Mouse (Mus musculus) splenic B cell, adult 2 months (primary cell): Measurements from ENCODE around the gene Efs.

ENCODE experiments used
- DNase-seq: peaks from one replicate; pipeline ENCODE4 v3.0.0-alpha.2; 2011; ENCODE audit warnings: low read depth, low spot score
- H3K27me3 ChIP-seq: 2 replicates; pipeline ENCODE4 v1.6.1; 2012; ENCODE audit warnings: mild to moderate bottlenecking, low read length, moderate library complexity, mixed read lengths; ENCODE audit not compliant: control insufficient read depth, poor library complexity, insufficient read depth, severe bottlenecking
- H3K36me3 ChIP-seq: 2 replicates; pipeline ENCODE4 v1.6.1; 2012; ENCODE audit warnings: mild to moderate bottlenecking, low read length, moderate library complexity, mixed read lengths; ENCODE audit not compliant: control insufficient read depth, poor library complexity, insufficient read depth, severe bottlenecking

The Efs gene

DNA sequence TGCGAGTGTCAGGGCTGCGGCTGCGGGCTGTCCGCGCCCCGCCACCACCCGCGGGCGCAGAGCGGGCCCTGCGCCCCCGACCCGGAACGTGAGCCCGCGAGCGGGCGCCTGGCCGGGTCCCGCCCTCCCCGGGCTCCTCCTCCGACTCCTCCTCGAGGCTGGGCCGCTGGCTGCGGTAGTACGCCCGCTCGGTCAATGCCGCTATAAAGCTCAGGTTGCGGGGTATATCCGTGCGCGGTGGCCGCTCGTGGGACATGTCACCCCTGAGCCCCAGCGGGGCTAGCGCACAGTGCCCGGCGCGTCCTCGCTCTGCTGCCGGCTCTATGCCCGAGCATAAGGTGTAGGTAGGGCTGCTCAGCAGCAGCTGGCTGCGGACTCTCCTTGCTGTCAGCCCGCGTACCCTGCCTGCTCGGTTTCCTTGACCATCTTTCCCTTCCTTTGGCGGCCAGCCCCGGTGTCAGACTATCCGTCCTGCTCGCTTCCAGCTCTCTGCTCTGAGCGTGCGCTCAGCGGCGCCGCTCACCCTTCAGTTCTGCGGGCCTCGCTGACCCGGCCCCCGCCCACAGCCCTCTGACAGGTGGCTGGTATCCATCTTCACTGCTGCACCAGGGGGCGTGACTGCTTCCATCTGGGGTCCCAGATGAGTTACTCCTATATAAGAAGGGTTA, 48.7 kb downstream of the Efs start, which contains the start of gene Ppp1r3e:
TSS of gene Ppp1r3e (minus strand) at position 503 of the 668 bp plus-strand sequence.
- peak; percentile 58 for DNase-seq
- H3K36me3 ChIP-seq: no peaks in the 10 kb centered on the region
- no peaks in the 10 kb centered on the region for H3K27me3 ChIP-seq

DNA sequence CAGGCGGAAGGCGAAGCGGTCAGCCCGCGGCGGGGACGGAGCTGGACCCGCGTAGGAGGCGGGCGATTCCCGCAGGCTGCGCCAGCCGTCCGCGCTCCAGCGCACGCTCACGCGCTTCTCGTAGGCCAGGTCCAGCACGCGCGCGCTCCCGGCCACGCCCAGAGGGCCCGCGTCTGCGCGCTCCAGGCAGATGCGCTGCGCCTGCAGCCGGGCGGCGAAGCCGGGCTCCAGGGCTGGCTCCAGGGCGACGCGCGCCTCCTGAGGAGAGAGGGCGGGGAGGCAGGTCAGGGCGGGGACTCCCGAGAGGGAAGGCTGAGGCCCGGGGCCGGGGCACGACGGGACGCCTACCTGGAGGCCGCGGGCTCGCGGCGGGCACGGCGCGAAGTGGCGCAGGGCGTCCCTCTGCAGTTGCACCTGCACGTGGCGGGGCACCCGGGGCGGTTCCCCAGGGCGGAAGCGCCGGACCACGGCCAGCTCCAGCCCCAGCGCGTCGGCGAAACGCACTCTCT, 49.3 kb downstream of the Efs start:
- H3K27me3 ChIP-seq: no peaks in the 10 kb centered on the region
- peak; percentile 73 for DNase-seq
- no peaks in the 10 kb centered on the region for H3K36me3 ChIP-seq

GRCm38 (mm10) chr14:54875844-54876538, 49.9 kb downstream of the Efs start:
- no peaks in the 10 kb centered on the region for H3K27me3 ChIP-seq
- DNase-seq: peak; percentile 14
- no peaks in the 10 kb centered on the region for H3K36me3 ChIP-seq

GRCm38 (mm10) chr14:54874165-54874564, 51.8 kb downstream of the Efs start:
- H3K27me3 ChIP-seq: no peaks in the 10 kb centered on the region
- DNase-seq: no peak
- no peaks in the 10 kb centered on the region for H3K36me3 ChIP-seq

DNA sequence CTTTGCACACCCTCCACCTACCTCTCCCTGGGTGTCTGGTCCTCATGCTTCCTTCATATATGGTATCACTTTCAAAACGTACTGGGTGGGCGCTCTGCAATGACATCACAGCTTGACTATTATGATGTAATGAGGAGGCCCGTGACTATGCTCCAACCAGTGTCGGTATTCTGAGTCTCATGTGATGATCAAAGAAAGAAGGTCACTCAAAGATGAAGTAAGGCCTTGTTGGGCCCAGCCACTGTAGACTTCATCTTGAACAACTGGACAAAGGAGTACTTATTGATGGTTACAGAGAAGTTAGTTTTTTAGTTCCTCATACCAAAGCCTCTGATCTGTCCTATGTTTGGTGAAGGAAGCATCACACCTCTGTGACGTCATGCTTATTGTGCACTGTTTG, 55.1 kb downstream of the Efs start, which contains the start of gene Homez:
TSS of gene Homez (minus strand) at position 101 of the 400 bp plus-strand sequence.
- no peak for DNase-seq
- no peaks in the 10 kb centered on the region for H3K36me3 ChIP-seq
- no peaks in the 10 kb centered on the region for H3K27me3 ChIP-seq

DNA sequence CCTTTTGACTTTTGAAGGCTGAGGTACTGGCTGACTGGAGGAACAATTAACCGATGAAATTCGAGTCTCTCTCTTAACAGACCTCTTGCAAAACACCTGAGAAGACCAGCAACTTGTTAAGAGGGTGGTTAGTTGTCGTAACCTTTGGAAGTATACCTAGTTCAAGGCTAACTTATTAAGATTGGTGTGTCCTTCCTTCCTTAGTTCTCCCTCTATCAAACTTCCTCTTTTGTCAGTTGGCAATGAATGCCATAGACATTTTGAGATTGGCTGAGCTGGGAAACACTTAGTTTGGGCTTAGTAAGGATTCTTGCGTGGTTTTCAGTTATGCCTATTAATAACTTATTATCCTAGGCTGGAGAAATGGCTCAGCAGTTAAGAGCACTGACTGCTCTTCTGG, 57.9 kb downstream of the Efs start:
- no peaks in the 10 kb centered on the region for H3K36me3 ChIP-seq
- H3K27me3 ChIP-seq: no peaks in the 10 kb centered on the region
- no peak for DNase-seq

DNA sequence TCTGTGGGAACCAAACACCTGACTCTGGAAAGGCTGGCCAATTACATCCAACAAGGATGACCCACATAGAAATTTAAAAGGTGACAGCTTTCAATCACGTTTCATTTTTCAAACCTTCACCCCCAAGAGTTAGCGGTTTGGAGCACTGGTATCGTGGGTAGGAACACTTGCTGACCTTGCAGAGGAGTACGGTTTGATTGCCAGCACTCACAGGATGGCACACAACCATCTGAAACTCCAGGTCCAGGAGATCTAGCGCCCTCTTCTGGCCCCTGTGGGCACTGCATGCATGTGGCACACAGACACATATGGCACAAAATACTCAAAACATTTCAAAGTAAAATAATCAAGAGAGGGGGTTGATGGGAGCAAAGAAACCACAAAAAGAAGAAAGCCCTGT, 59.0 kb downstream of the Efs start:
- peak; percentile 69 for DNase-seq
- H3K36me3 ChIP-seq: no peaks in the 10 kb centered on the region
- no peaks in the 10 kb centered on the region for H3K27me3 ChIP-seq
